Mouse (Mus musculus): Measurements from ENCODE around the gene Klhl11.

DNA sequence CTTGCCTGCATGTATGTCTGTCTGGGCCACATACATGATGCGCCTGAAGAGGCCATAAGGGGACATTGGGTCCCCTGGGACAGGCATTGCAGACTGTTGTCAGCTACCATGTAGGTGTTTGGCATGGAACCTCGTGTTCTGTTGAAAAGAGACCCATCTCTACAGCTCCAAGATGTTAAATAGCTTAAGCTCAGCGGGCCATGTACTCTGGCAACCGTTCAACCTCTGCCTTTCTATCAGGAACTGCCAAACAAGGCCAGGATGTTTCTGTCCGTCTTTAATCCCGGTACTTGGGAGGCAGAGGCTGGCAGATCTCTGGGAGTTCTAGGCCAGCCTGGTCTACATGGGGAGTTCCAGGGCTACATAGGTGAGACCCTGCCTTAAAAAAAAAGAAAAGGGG, 29.9 kb downstream of the Klhl11 start:
- TF ChIP-seq FLI1 (IDR thresholded peaks at IDR 0.05; ENCODE audit: low read length) (no peak), GATA1 (IDR thresholded peaks at IDR 0.05; ENCODE audit: borderline replicate concordance, low read length) (no peak)

Measured in megakaryocyte, embryonic 14.5 days (primary cell).